Mouse (Mus musculus) kidney, adult 18-20 months (tissue): ENCODE data around the gene Tbc1d9b.
"Not testable (repeated sequence)": the region's sequence is repeated elsewhere in the genome, so short reads cannot be mapped to it uniquely, and the experiment has no call there.

ENCODE experiments used
- DNase-seq: peaks from one replicate; pipeline ENCODE4 v3.0.0; 2021

Gene Tbc1d9b

GRCm38 (mm10) chr11:50138206-50138822 is 7.1 kb downstream of the Tbc1d9b start:
- no peak for DNase-seq

GRCm38 (mm10) chr11:50139571-50139970 is 8.4 kb downstream of the Tbc1d9b start:
- peak; percentile 72 for DNase-seq

GRCm38 (mm10) chr11:50145529-50145928 is 14.3 kb downstream of the Tbc1d9b start:
- no peak for DNase-seq

GRCm38 (mm10) chr11:50146121-50146520 is 14.9 kb downstream of the Tbc1d9b start:
- no peak for DNase-seq

GRCm38 (mm10) chr11:50147267-50147957 is 16.2 kb downstream of the Tbc1d9b start:
- DNase-seq: no peak

GRCm38 (mm10) chr11:50147958-50148476 is 16.8 kb downstream of the Tbc1d9b start:
- no peak for DNase-seq

- DNase-seq: no peak
Measured at GRCm38 (mm10) chr11:50149200-50149599, 18.0 kb downstream of the Tbc1d9b start.

- DNase-seq: no peak
Measured at GRCm38 (mm10) chr11:50149603-50150150, 18.5 kb downstream of the Tbc1d9b start.

- no peak for DNase-seq
Measured at GRCm38 (mm10) chr11:50151374-50151773, 20.2 kb downstream of the Tbc1d9b start.

- no peak for DNase-seq
Measured at GRCm38 (mm10) chr11:50154166-50154565, 23.0 kb downstream of the Tbc1d9b start.

GRCm38 (mm10) chr11:50154777-50155520 is 23.8 kb downstream of the Tbc1d9b start:
- DNase-seq: no peak

GRCm38 (mm10) chr11:50155785-50156184 is 24.6 kb downstream of the Tbc1d9b start:
- DNase-seq: no peak

GRCm38 (mm10) chr11:50156725-50157258 is 25.6 kb downstream of the Tbc1d9b start:
- DNase-seq: no peak

GRCm38 (mm10) chr11:50158346-50158745 is 27.1 kb downstream of the Tbc1d9b start:
- DNase-seq: peak; percentile 38

GRCm38 (mm10) chr11:50159347-50159746 is 28.2 kb downstream of the Tbc1d9b start:
- no peak for DNase-seq

- peak; percentile 69 for DNase-seq
Measured at GRCm38 (mm10) chr11:50161578-50162304, 30.5 kb downstream of the Tbc1d9b start.

GRCm38 (mm10) chr11:50162338-50163050 is 31.3 kb downstream of the Tbc1d9b start:
- no peak for DNase-seq

GRCm38 (mm10) chr11:50168352-50168751 is 37.2 kb downstream of the Tbc1d9b start:
- no peak for DNase-seq

- not testable (repeated sequence) for DNase-seq
Measured at GRCm38 (mm10) chr11:50174111-50174729, 43.0 kb downstream of the Tbc1d9b start, which contains the start of gene Mrnip. Mrnip (plus strand) TSS chr11:50174444.

GRCm38 (mm10) chr11:50174730-50175187 is 43.6 kb downstream of the Tbc1d9b start:
- DNase-seq: peak; percentile 97

GRCm38 (mm10) chr11:50176351-50176750 is 45.2 kb downstream of the Tbc1d9b start:
- peak; percentile 66 for DNase-seq
